Mouse (Mus musculus) A20 (cell line): ENCODE data around the gene Meltf.
A peak's percentile ranks its signal among the peaks of the same experiment; 100 is the strongest.

ENCODE experiments used
- DNase-seq: peaks from one replicate; pipeline ENCODE4 v3.0.0-alpha.2; 2011; ENCODE audit warnings: low read depth, low spot score

Meltf gene

GRCm38 (mm10) chr16:31878573-31879257, at the start of gene Meltf:
TSS of gene Meltf (plus strand) at chr16:31878810.
- peak; percentile 63 for DNase-seq

GRCm38 (mm10) chr16:31830726-31831125, 47.9 kb upstream of the Meltf start:
- DNase-seq = peak; percentile 51

- DNase-seq = peak; percentile 89
Observed at GRCm38 (mm10) chr16:31832630-31833422, 45.8 kb upstream of the Meltf start.

GRCm38 (mm10) chr16:31834011-31834584, 44.5 kb upstream of the Meltf start:
- DNase-seq = peak; percentile 59

GRCm38 (mm10) chr16:31834662-31835318, 43.8 kb upstream of the Meltf start:
- peak; percentile 47 for DNase-seq

- DNase-seq = no peak
Observed at GRCm38 (mm10) chr16:31837362-31837761, 41.2 kb upstream of the Meltf start.

- DNase-seq = no peak
Observed at GRCm38 (mm10) chr16:31844246-31844645, 34.4 kb upstream of the Meltf start.

GRCm38 (mm10) chr16:31846763-31847162, 31.8 kb upstream of the Meltf start:
- DNase-seq = no peak

GRCm38 (mm10) chr16:31863920-31864319, 14.7 kb upstream of the Meltf start:
- DNase-seq = no peak

- DNase-seq = no peak
Observed at GRCm38 (mm10) chr16:31865242-31865641, 13.4 kb upstream of the Meltf start.

GRCm38 (mm10) chr16:31866911-31867310, 11.7 kb upstream of the Meltf start:
- no peak for DNase-seq

GRCm38 (mm10) chr16:31867736-31868135, 10.9 kb upstream of the Meltf start:
- no peak for DNase-seq

GRCm38 (mm10) chr16:31873721-31874120, 4.9 kb upstream of the Meltf start:
- DNase-seq = no peak

GRCm38 (mm10) chr16:31875391-31875790, 3.2 kb upstream of the Meltf start:
- DNase-seq = no peak

- DNase-seq = no peak
Observed at GRCm38 (mm10) chr16:31876386-31876785, 2.2 kb upstream of the Meltf start.

- no peak for DNase-seq
Observed at GRCm38 (mm10) chr16:31878052-31878451, 558 bp upstream of the Meltf start.

- no peak for DNase-seq
Observed at GRCm38 (mm10) chr16:31880146-31880840, 1.7 kb downstream of the Meltf start.

- no peak for DNase-seq
Observed at GRCm38 (mm10) chr16:31882381-31882908, 3.8 kb downstream of the Meltf start.

- DNase-seq = no peak
Observed at GRCm38 (mm10) chr16:31883302-31883701, 4.7 kb downstream of the Meltf start.

- no peak for DNase-seq
Observed at GRCm38 (mm10) chr16:31883902-31884301, 5.3 kb downstream of the Meltf start.

GRCm38 (mm10) chr16:31890907-31891306, 12.3 kb downstream of the Meltf start:
- no peak for DNase-seq
